Mouse (Mus musculus): ENCODE data around the gene Prmt1.

Prmt1 gene

DNA sequence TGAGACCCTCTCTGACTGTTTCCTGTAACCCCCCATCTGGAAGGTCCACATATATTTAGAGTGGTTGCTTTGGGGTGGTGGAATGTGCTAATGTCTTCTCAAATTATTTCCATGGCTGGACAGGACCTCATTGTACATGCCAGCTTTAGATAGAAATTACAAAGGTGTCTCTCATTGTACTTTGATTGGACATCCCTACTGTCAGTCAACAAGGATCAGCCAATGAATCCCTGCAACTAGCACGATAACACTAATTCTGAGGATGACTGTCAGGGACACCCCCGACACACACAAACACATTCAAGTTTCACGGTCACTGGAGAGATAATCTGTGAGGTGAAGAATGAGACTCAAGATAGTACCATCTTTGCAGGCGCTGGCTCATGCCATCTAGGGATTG, 47.7 kb downstream of the Prmt1 start:
- no peak for DNase-seq

DNA sequence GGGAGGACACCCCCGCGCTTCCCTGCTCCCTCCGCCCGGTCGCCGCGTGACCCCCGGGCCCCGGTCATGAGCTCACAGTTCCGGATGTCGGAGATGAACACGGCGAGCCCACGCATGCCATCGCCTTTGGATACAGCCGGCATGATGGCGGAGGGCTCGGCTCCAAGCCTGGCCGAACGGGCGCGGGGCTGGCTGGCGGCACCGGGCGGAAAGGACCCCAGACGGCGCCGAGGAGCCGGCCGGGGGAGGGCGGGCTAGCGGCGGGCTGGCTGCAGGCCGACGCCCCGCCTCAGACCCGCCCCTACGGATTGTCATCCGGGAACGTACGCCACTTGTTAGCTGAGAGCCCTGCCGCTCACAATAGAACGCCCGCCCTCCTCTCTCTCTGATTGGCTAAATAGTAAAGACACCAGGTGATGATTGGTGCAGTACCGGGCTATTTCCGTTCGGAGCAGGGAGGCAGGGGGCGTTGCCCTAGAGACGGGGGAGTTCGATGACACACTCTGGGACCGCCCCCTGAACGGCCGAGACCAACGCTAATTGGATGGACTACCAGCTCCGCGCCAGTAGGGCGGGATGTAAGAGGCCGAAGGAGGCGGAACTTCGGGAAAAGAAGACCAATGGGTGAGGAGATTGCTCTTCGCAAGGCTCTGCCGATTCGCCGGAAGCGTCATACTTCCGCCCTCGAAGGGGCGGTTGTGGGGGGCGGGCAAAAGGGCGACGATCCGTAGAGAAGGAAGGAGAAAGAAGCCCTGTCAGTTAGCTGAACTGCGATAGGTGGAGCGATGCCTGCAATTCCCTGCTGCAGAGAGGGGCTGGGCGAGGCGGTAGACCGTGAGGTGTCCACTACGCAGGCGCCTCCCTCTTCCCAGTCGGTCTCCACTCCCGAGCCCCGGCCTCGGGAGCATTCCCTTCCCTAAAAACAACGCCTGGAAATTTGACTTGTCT, 56.9 kb downstream of the Prmt1 start, which contains the start of gene Ap2a1:
TSS of gene Ap2a1 (minus strand) at position 293 of the 948 bp plus-strand sequence.
- peak; percentile 98 for DNase-seq

DNA sequence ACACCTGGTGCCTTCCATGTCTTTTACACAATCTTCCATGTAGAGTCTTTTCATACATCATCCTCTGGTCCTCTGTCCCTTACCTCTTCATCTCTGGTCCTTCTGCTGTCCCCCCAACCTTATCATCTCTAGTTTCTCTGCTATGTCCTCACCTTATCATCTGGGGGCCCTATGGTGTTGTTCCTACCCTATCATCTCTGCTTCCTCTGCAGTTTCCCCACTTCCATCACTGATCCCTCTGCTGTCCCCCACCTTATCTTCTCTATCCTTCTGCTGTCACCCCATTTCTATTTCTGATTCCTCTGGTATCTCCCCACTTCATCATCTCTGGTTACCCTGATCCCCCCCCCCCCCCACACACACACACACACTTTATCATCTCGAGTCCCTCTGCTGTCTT, 57.8 kb downstream of the Prmt1 start:
- DNase-seq = no peak
